Mouse (Mus musculus) layer of hippocampus, adult 2 months (tissue): Measurements from ENCODE around the gene Sfi1. TPM values are rescaled to one million over a fixed set of nuclear protein-coding genes. Genes with fewer than 3 reads are reported as not detected.
A peak's percentile ranks its signal among the peaks of the same experiment; 100 is the strongest.

Experiments used
- DNase-seq, 2 experiments: peaks; one replicate each; pipeline ENCODE4 v3.0.0; 2022; ENCODE audit warnings: low spot score in 2 of 2
- H3K27ac ChIP-seq: fragments of 200-600 bp; 2 replicates; pipeline ENCODE4 v1.8.1; 2022
- H3K4me3 ChIP-seq: fragments of 200-600 bp; 2 replicates; pipeline ENCODE4 v1.8.1; 2022; ENCODE audit warnings: mild to moderate bottlenecking
- CTCF ChIP-seq: fragments of 200-600 bp; conservative IDR thresholded peaks from 2 replicates; pipeline ENCODE4 v1.8.1; 2022; ENCODE audit warnings: antibody characterized with exemption, mild to moderate bottlenecking, moderate library complexity
- long read RNA-seq, 2 experiments: library from polyadenylated mRNA; stranded (forward); transcript quantifications; one replicate each; pipeline ENCODE4 v2.0.0; 2021; ENCODE audit warnings: borderline mapping rate in 2 of 2
- total RNA-seq, 2 experiments: library from RNA; stranded (reverse); gene quantifications; 2 replicates each; pipeline ENCODE4 v1.2.3; 2021

The Sfi1 gene
- total RNA-seq: 10 to 100 TPM; 74.8 to 78.6 TPM
- long read RNA-seq, experiment 1, partial matches to known transcripts: 3 of 42 reads
- long read RNA-seq, experiment 1, other reads (novel, unspliced or antisense): 38 of 42 reads
- long read RNA-seq, experiment 2, partial matches to known transcripts: 6 of 43 reads
- long read RNA-seq, experiment 2, other reads (novel, unspliced or antisense): 35 of 43 reads

- no peak within 1 kb of the TSS for H3K4me3 ChIP-seq
- H3K27ac ChIP-seq: no peak within 1 kb of the TSS
- no peak for DNase-seq
- no peak for TF ChIP-seq CTCF
These were observed at the start of gene Sfi1 for GRCm38 (mm10) chr11:3193363-3193762. Sfi1 (minus strand) TSS chr11:3193463.

- no peak for DNase-seq
- no peak for TF ChIP-seq CTCF
- no peak overlapping the region for H3K4me3 ChIP-seq
- no peak overlapping the region for H3K27ac ChIP-seq
These were observed 49.1 kb upstream of the Sfi1 start for GRCm38 (mm10) chr11:3242395-3242794.

GRCm38 (mm10) chr11:3235277-3235676 is 42.0 kb upstream of the Sfi1 start:
- H3K4me3 ChIP-seq: no peak overlapping the region
- no peak for TF ChIP-seq CTCF
- DNase-seq: no peak
- H3K27ac ChIP-seq: peak overlapping the region; percentile 5; the same call in 1 of the 2 replicates

- Histone ChIP-seq H3K4me3 (no peak overlapping the region), H3K27ac (no peak overlapping the region)
- no peak; the same call in 1 of the 2 replicates for TF ChIP-seq CTCF
- no peak for DNase-seq
These were observed 40.4 kb upstream of the Sfi1 start for GRCm38 (mm10) chr11:3233704-3234103.

GRCm38 (mm10) chr11:3232248-3232647 is 39.0 kb upstream of the Sfi1 start:
- Histone ChIP-seq H3K4me3 (no peak overlapping the region), H3K27ac (no peak overlapping the region)
- DNase-seq: no peak
- no peak for TF ChIP-seq CTCF

GRCm38 (mm10) chr11:3227113-3227512 is 33.9 kb upstream of the Sfi1 start:
- no peak for DNase-seq
- Histone ChIP-seq H3K4me3 (no peak overlapping the region), H3K27ac (no peak overlapping the region)
- no peak for TF ChIP-seq CTCF

GRCm38 (mm10) chr11:3223105-3223504 is 29.8 kb upstream of the Sfi1 start:
- TF ChIP-seq CTCF: peak; percentile 54
- DNase-seq: no peak
- Histone ChIP-seq H3K27ac (no peak overlapping the region), H3K4me3 (no peak overlapping the region)

- no peak for TF ChIP-seq CTCF
- DNase-seq: no peak
- no peak overlapping the region for H3K4me3 ChIP-seq
- no peak overlapping the region for H3K27ac ChIP-seq
These were observed 19.3 kb upstream of the Sfi1 start for GRCm38 (mm10) chr11:3212526-3212925.

GRCm38 (mm10) chr11:3206783-3207182 is 13.5 kb upstream of the Sfi1 start:
- no peak overlapping the region for H3K4me3 ChIP-seq
- no peak for TF ChIP-seq CTCF
- DNase-seq: no peak

GRCm38 (mm10) chr11:3205207-3205606 is 11.9 kb upstream of the Sfi1 start:
- no peak for DNase-seq
- Histone ChIP-seq H3K4me3 (no peak overlapping the region), H3K27ac (no peak overlapping the region)
- TF ChIP-seq CTCF: no peak

More at GRCm38 (mm10) chr11:3206783-3207182, 13.5 kb upstream of the Sfi1 start:
- H3K27ac ChIP-seq: no peak overlapping the region

- H3K4me3 ChIP-seq: no peak overlapping the region
- no peak for TF ChIP-seq CTCF
These were observed 10.5 kb upstream of the Sfi1 start for GRCm38 (mm10) chr11:3203771-3204170.

GRCm38 (mm10) chr11:3202781-3203441 is 9.6 kb upstream of the Sfi1 start:
- peak overlapping the region; percentile 42 for H3K4me3 ChIP-seq
- H3K27ac ChIP-seq: peak overlapping the region; percentile 8
- peak in 1 of 2 experiments; percentile 24 for DNase-seq
- TF ChIP-seq CTCF: no peak

More at GRCm38 (mm10) chr11:3203771-3204170, 10.5 kb upstream of the Sfi1 start:
- no peak overlapping the region for H3K27ac ChIP-seq
- no peak for DNase-seq

GRCm38 (mm10) chr11:3202231-3202701 is 9.0 kb upstream of the Sfi1 start, which contains the start of gene Eif4enif1:
Eif4enif1 (plus strand) TSS chr11:3202392.
- Histone ChIP-seq H3K4me3 (peak within 1 kb of the TSS; percentile 42), H3K27ac (peak within 1 kb of the TSS; percentile 83)
- peak; percentile 83 to 90 for DNase-seq
- no peak for TF ChIP-seq CTCF
